Mouse (Mus musculus): ENCODE results near the gene Gm10570. TPM values are rescaled to one million over a fixed set of nuclear protein-coding genes. Genes with fewer than 3 reads are reported as not detected.

Gm10570 gene
- polyA plus RNA-seq, 1 experiment from 2014 or later: not detected

- Histone ChIP-seq H3K9ac (ENCODE audit: low read depth, low read length) (no peak overlapping the region), H3K27ac (ENCODE audit: low read depth, low read length) (no peak overlapping the region), H3K36me3 (ENCODE audit: control insufficient read depth, insufficient read depth, low read length) (peaks cover 31% of the 10 kb centered on the region), H3K27me3 (replicated peaks; ENCODE audit: control insufficient read depth, insufficient read depth, low read length) (no peaks in the 10 kb centered on the region), H3K4me1 (replicated peaks; ENCODE audit: control insufficient read depth, insufficient read depth, low read length) (peaks cover 6% of the 10 kb centered on the region), H3K4me3 (ENCODE audit: low read depth, low read length) (no peak overlapping the region), H3K9me3 (ENCODE audit: control insufficient read depth, low read length) (no peaks in the 10 kb centered on the region), H3K4me2 (no peak overlapping the region)
- ATAC-seq (replicated peaks; ENCODE audit: low FRiP score) (no peak), DNase-seq (ENCODE audit: low spot score) (no peak)
- 97% methylated on average over 2 of the region's 2 CpGs for WGBS
These were observed 17.0 kb upstream of the Gm10570 start for GRCm38 (mm10) chr4:130325446-130325845.

GRCm38 (mm10) chr4:130323607-130324006, 15.1 kb upstream of the Gm10570 start:
- Histone ChIP-seq H3K4me2 (no peak overlapping the region), H3K27ac (ENCODE audit: low read depth, low read length) (no peak overlapping the region), H3K36me3 (ENCODE audit: control insufficient read depth, insufficient read depth, low read length) (peaks cover 31% of the 10 kb centered on the region), H3K9me3 (ENCODE audit: control insufficient read depth, low read length) (no peaks in the 10 kb centered on the region), H3K27me3 (replicated peaks; ENCODE audit: control insufficient read depth, insufficient read depth, low read length) (no peaks in the 10 kb centered on the region), H3K9ac (ENCODE audit: low read depth, low read length) (no peak overlapping the region), H3K4me3 (ENCODE audit: low read depth, low read length) (no peak overlapping the region), H3K4me1 (replicated peaks; ENCODE audit: control insufficient read depth, insufficient read depth, low read length) (peaks cover 6% of the 10 kb centered on the region)
- 82% methylated on average over 5 of the region's 5 CpGs for WGBS
- ATAC-seq (replicated peaks; ENCODE audit: low FRiP score) (no peak), DNase-seq (ENCODE audit: low spot score) (no peak)

- no peak overlapping the region for H3K4me2 ChIP-seq
- no peak for ATAC-seq (replicated peaks; ENCODE audit: low FRiP score)
- H3K4me1 ChIP-seq (replicated peaks; ENCODE audit: control insufficient read depth, insufficient read depth, low read length): peaks cover 6% of the 10 kb centered on the region
- H3K27me3 ChIP-seq (replicated peaks; ENCODE audit: control insufficient read depth, insufficient read depth, low read length): no peaks in the 10 kb centered on the region
- H3K27ac ChIP-seq (ENCODE audit: low read depth, low read length): no peak overlapping the region
- no peaks in the 10 kb centered on the region for H3K9me3 ChIP-seq (ENCODE audit: control insufficient read depth, low read length)
- H3K9ac ChIP-seq (ENCODE audit: low read depth, low read length): no peak overlapping the region
- no peak for DNase-seq (ENCODE audit: low spot score)
- 46% methylated on average over 1 of the region's 1 CpGs for WGBS
- H3K4me3 ChIP-seq (ENCODE audit: low read depth, low read length): no peak overlapping the region
- H3K36me3 ChIP-seq (ENCODE audit: control insufficient read depth, insufficient read depth, low read length): peaks cover 31% of the 10 kb centered on the region
These were observed 14.7 kb upstream of the Gm10570 start for GRCm38 (mm10) chr4:130323165-130323564.

GRCm38 (mm10) chr4:130322567-130322966, 14.1 kb upstream of the Gm10570 start:
- no peaks in the 10 kb centered on the region for H3K27me3 ChIP-seq (replicated peaks; ENCODE audit: control insufficient read depth, insufficient read depth, low read length)
- no peak overlapping the region for H3K27ac ChIP-seq (ENCODE audit: low read depth, low read length)
- WGBS: 81% methylated on average over 7 of the region's 7 CpGs
- H3K36me3 ChIP-seq (ENCODE audit: control insufficient read depth, insufficient read depth, low read length): peaks cover 28% of the 10 kb centered on the region
- H3K4me1 ChIP-seq (replicated peaks; ENCODE audit: control insufficient read depth, insufficient read depth, low read length): peaks cover 6% of the 10 kb centered on the region
- no peak overlapping the region for H3K9ac ChIP-seq (ENCODE audit: low read depth, low read length)
- ATAC-seq (replicated peaks; ENCODE audit: low FRiP score) (no peak), DNase-seq (ENCODE audit: low spot score) (no peak)
- H3K9me3 ChIP-seq (ENCODE audit: control insufficient read depth, low read length): no peaks in the 10 kb centered on the region
- no peak overlapping the region for H3K4me2 ChIP-seq
- H3K4me3 ChIP-seq (ENCODE audit: low read depth, low read length): no peak overlapping the region

- Histone ChIP-seq H3K9ac (ENCODE audit: low read depth, low read length) (peak overlapping the region; percentile 30; the same call in 1 of the 2 replicates), H3K36me3 (ENCODE audit: control insufficient read depth, insufficient read depth, low read length) (peaks cover 25% of the 10 kb centered on the region), H3K27ac (ENCODE audit: low read depth, low read length) (no peak overlapping the region), H3K4me3 (ENCODE audit: low read depth, low read length) (no peak overlapping the region), H3K9me3 (ENCODE audit: control insufficient read depth, low read length) (no peaks in the 10 kb centered on the region), H3K27me3 (replicated peaks; ENCODE audit: control insufficient read depth, insufficient read depth, low read length) (no peaks in the 10 kb centered on the region), H3K4me1 (replicated peaks; ENCODE audit: control insufficient read depth, insufficient read depth, low read length) (peaks cover 6% of the 10 kb centered on the region), H3K4me2 (no peak overlapping the region)
- 80% methylated on average over 7 of the region's 7 CpGs for WGBS
- ATAC-seq (replicated peaks; ENCODE audit: low FRiP score): peak; percentile 76
- no peak for DNase-seq (ENCODE audit: low spot score)
These were observed 13.2 kb upstream of the Gm10570 start for GRCm38 (mm10) chr4:130321640-130322039.

GRCm38 (mm10) chr4:130319564-130319963, 11.1 kb upstream of the Gm10570 start:
- peaks cover 21% of the 10 kb centered on the region for H3K36me3 ChIP-seq (ENCODE audit: control insufficient read depth, insufficient read depth, low read length)
- no peak for DNase-seq (ENCODE audit: low spot score)
- ATAC-seq (replicated peaks; ENCODE audit: low FRiP score): no peak
- no peak overlapping the region for H3K9ac ChIP-seq (ENCODE audit: low read depth, low read length)
- WGBS: 82% methylated on average over 7 of the region's 7 CpGs
- H3K9me3 ChIP-seq (ENCODE audit: control insufficient read depth, low read length): no peaks in the 10 kb centered on the region
- H3K4me3 ChIP-seq (ENCODE audit: low read depth, low read length): no peak overlapping the region
- no peak overlapping the region for H3K4me2 ChIP-seq
- no peaks in the 10 kb centered on the region for H3K27me3 ChIP-seq (replicated peaks; ENCODE audit: control insufficient read depth, insufficient read depth, low read length)
- H3K27ac ChIP-seq (ENCODE audit: low read depth, low read length): no peak overlapping the region
- H3K4me1 ChIP-seq (replicated peaks; ENCODE audit: control insufficient read depth, insufficient read depth, low read length): peaks cover 6% of the 10 kb centered on the region

- 75% methylated on average over 3 of the region's 3 CpGs for WGBS
- Histone ChIP-seq H3K4me3 (ENCODE audit: low read depth, low read length) (no peak overlapping the region), H3K4me2 (no peak overlapping the region), H3K27me3 (replicated peaks; ENCODE audit: control insufficient read depth, insufficient read depth, low read length) (no peaks in the 10 kb centered on the region), H3K9me3 (ENCODE audit: control insufficient read depth, low read length) (no peaks in the 10 kb centered on the region), H3K27ac (ENCODE audit: low read depth, low read length) (no peak overlapping the region), H3K36me3 (ENCODE audit: control insufficient read depth, insufficient read depth, low read length) (peaks cover 14% of the 10 kb centered on the region), H3K4me1 (replicated peaks; ENCODE audit: control insufficient read depth, insufficient read depth, low read length) (peaks cover 6% of the 10 kb centered on the region), H3K9ac (ENCODE audit: low read depth, low read length) (no peak overlapping the region)
- ATAC-seq (replicated peaks; ENCODE audit: low FRiP score): no peak
- DNase-seq (ENCODE audit: low spot score): no peak
These were observed 9.6 kb upstream of the Gm10570 start for GRCm38 (mm10) chr4:130318122-130318521.

- WGBS: 84% methylated on average over 10 of the region's 10 CpGs
- Histone ChIP-seq H3K27me3 (replicated peaks; ENCODE audit: control insufficient read depth, insufficient read depth, low read length) (no peaks in the 10 kb centered on the region), H3K4me2 (no peak overlapping the region), H3K27ac (ENCODE audit: low read depth, low read length) (no peak overlapping the region), H3K9ac (ENCODE audit: low read depth, low read length) (no peak overlapping the region), H3K4me3 (ENCODE audit: low read depth, low read length) (no peak overlapping the region), H3K4me1 (replicated peaks; ENCODE audit: control insufficient read depth, insufficient read depth, low read length) (peaks cover 2% of the 10 kb centered on the region), H3K9me3 (ENCODE audit: control insufficient read depth, low read length) (no peaks in the 10 kb centered on the region), H3K36me3 (ENCODE audit: control insufficient read depth, insufficient read depth, low read length) (peaks cover 11% of the 10 kb centered on the region; the same call in 1 of the 2 replicates)
- ATAC-seq (replicated peaks; ENCODE audit: low FRiP score) (no peak), DNase-seq (ENCODE audit: low spot score) (no peak)
These were observed 8.2 kb upstream of the Gm10570 start for GRCm38 (mm10) chr4:130316691-130317090.

- DNase-seq (ENCODE audit: low spot score): no peak
- no peak overlapping the region for H3K27ac ChIP-seq (ENCODE audit: low read depth, low read length)
- no peak overlapping the region for H3K4me2 ChIP-seq
- WGBS: 83% methylated on average over 13 of the region's 13 CpGs
- no peaks in the 10 kb centered on the region for H3K4me1 ChIP-seq (replicated peaks; ENCODE audit: control insufficient read depth, insufficient read depth, low read length)
- no peak overlapping the region for H3K4me3 ChIP-seq (ENCODE audit: low read depth, low read length)
- ATAC-seq (replicated peaks; ENCODE audit: low FRiP score): no peak
- peaks cover 9% of the 10 kb centered on the region; the same call in 1 of the 2 replicates for H3K36me3 ChIP-seq (ENCODE audit: control insufficient read depth, insufficient read depth, low read length)
- H3K9ac ChIP-seq (ENCODE audit: low read depth, low read length): no peak overlapping the region
- H3K9me3 ChIP-seq (ENCODE audit: control insufficient read depth, low read length): no peaks in the 10 kb centered on the region
- H3K27me3 ChIP-seq (replicated peaks; ENCODE audit: control insufficient read depth, insufficient read depth, low read length): no peaks in the 10 kb centered on the region
These were observed 7.5 kb upstream of the Gm10570 start for GRCm38 (mm10) chr4:130315771-130316527.
